Comparison of ENCODE assay signal across 9 mouse cellular contexts in genomic region chr5:118619801-118620200, GRCm38 (mm10). TPM values are rescaled to one million over a fixed set of nuclear protein-coding genes. Genes with fewer than 3 reads are reported as not detected.
DNase-seq lines count a peak whose midpoint lies in the region; ATAC-seq and TF ChIP-seq lines count a peak whose summit lies in the region.
"Had no signal": no experiment of that assay in that cellular context is flagged by ENCODE, and none has a peak within 500 bp of the region (broad histone marks: within the 10 kb centered on the region; RNA-seq: fewer than 3 reads in every experiment).

No protein-coding gene starts in this region.

- H3K4me2 ChIP-seq in stomach, postnatal 0 days (replicated peaks; ENCODE audit: low read depth), result no peak overlapping the region

- 53% methylated on average over 7 of the region's 7 CpGs for WGBS in midbrain, embryonic 10.5 days
- 41% methylated on average over 7 of the region's 7 CpGs for WGBS in stomach, postnatal 0 days

- no peak for ATAC-seq in megakaryocyte, adult 5-6 weeks (ENCODE audit: poor library complexity, severe bottlenecking)
- peak; percentile 51 for ATAC-seq in stomach, postnatal 0 days (ENCODE audit: low FRiP score, low TSS enrichment)

- H3K9ac ChIP-seq in stomach, postnatal 0 days (ENCODE audit: low read length), result no peak overlapping the region

- H3K36me3 ChIP-seq in megakaryocyte, embryonic 14.5 days (replicated peaks; ENCODE audit: low read length), result peaks cover 34% of the 10 kb centered on the region
- H3K36me3 ChIP-seq in midbrain, embryonic 10.5 days, result no peaks in the 10 kb centered on the region
- no peaks in the 10 kb centered on the region for H3K36me3 ChIP-seq in stomach, postnatal 0 days (ENCODE audit: control insufficient read depth, insufficient read depth, low read length)

- no peak for TF ChIP-seq CTCF in stomach, postnatal 0 days (IDR thresholded peaks at IDR 0.05; ENCODE audit: low read depth)

- peak; percentile 55 for DNase-seq in embryo, embryonic 10 days (ENCODE audit: low spot score)
- no peak for DNase-seq in embryo, embryonic 9.5 days (ENCODE audit: extremely low spot score)
- DNase-seq in midbrain, embryonic 10.5 days (ENCODE audit: low spot score), result peak; percentile 49
- DNase-seq in stomach, postnatal 0 days (ENCODE audit: low spot score), result peak; percentile 32
- no peak for DNase-seq in ovary, postnatal 36 days (ENCODE audit: low spot score)
- DNase-seq in right cerebral cortex, postnatal 4 days, result no peak
- DNase-seq: cerebellum, adult 8-10 months had no signal

- H3K27ac ChIP-seq in midbrain, embryonic 10.5 days (replicated peaks), result peak overlapping the region; percentile 61; the same call in 1 of the 2 replicates
- H3K27ac ChIP-seq in stomach, postnatal 0 days (replicated peaks), result no peak overlapping the region

- H3K9me3 ChIP-seq in megakaryocyte, embryonic 14.5 days, result 0 out of 2 replicates have a peak, but pooled peaks cover 4% of the 10 kb centered on the region
- H3K9me3 ChIP-seq in midbrain, embryonic 10.5 days (replicated peaks), result no peaks in the 10 kb centered on the region
- no peaks in the 10 kb centered on the region for H3K9me3 ChIP-seq in stomach, postnatal 0 days (ENCODE audit: control insufficient read depth, low read length)

- TF ChIP-seq EP300 in stomach, postnatal 0 days (optimal IDR thresholded peaks at IDR 0.05), result no peak

- peaks cover 88% of the 10 kb centered on the region for H3K4me1 ChIP-seq in megakaryocyte, embryonic 14.5 days
- peaks cover 61% of the 10 kb centered on the region for H3K4me1 ChIP-seq in midbrain, embryonic 10.5 days
- H3K4me1 ChIP-seq in stomach, postnatal 0 days (replicated peaks; ENCODE audit: control insufficient read depth, insufficient read depth), result 0 out of 2 replicates have a peak, but pooled peaks cover 2% of the 10 kb centered on the region

- no peaks in the 10 kb centered on the region for H3K27me3 ChIP-seq in megakaryocyte, embryonic 14.5 days (replicated peaks)
- H3K27me3 ChIP-seq in midbrain, embryonic 10.5 days (ENCODE audit: low read depth, poor library complexity, severe bottlenecking), result no peaks in the 10 kb centered on the region
- no peaks in the 10 kb centered on the region for H3K27me3 ChIP-seq in stomach, postnatal 0 days (ENCODE audit: control insufficient read depth, insufficient read depth, low read length)

- H3K4me3 ChIP-seq in megakaryocyte, embryonic 14.5 days (replicated peaks), result peak overlapping the region; percentile 62
- H3K4me3 ChIP-seq in midbrain, embryonic 10.5 days, result 0 out of 2 replicates have a peak overlapping the region, but pooled peaks have one; percentile 9
- no peak overlapping the region for H3K4me3 ChIP-seq in stomach, postnatal 0 days (ENCODE audit: low read depth, low read length)

RNA-seq across cellular contexts. Expression of gene Med13l, which starts 59.3 kb away (rescaled TPM):
- 3.6 and 10.3 TPM in 2 replicates for polyA plus RNA-seq in megakaryocyte, embryonic 14.5 days (2012; ENCODE audit: insufficient read depth, low replicate concordance)
- 25.6 and 30.7 TPM in 2 replicates for total RNA-seq in megakaryocyte, adult 5-6 weeks (2015)
- total RNA-seq in megakaryocyte, adult 5-6 weeks (2017), result 21.5 and 31.8 TPM in 2 replicates
- 9.9 TPM in 2 replicates for polyA plus RNA-seq in midbrain, embryonic 10.5 days (2016; fragmentation: Nextera tagmentation; extraction: Ambion mirVana)
- polyA plus RNA-seq in stomach, postnatal 0 days (2015; fragmentation: Nextera tagmentation; extraction: Ambion mirVana), result 5.1 and 5.4 TPM in 2 replicates

Comparison
In these comparisons a context has a peak if more than half of its experiments do, and no peak if none do; other contexts are left out.
1. DNase-seq: peak in embryo, embryonic 10 days (single experiment), midbrain, embryonic 10.5 days (single experiment) and stomach, postnatal 0 days (single experiment); none in embryo, embryonic 9.5 days (single experiment), ovary, postnatal 36 days (single experiment) and right cerebral cortex, postnatal 4 days (single experiment).